Comparison of ENCODE assay signal across 8 mouse cellular contexts in genomic region chr1:74880785-74881360, GRCm38 (mm10). TPM values are rescaled to one million over a fixed set of nuclear protein-coding genes. Genes with fewer than 3 reads are reported as not detected.
A peak's percentile ranks its signal among the peaks of the same experiment; 100 is the strongest.
DNase-seq lines count a peak whose midpoint lies in the region; ATAC-seq and TF ChIP-seq lines count a peak whose summit lies in the region.

No protein-coding gene starts in this region.

- no peak overlapping the region for H3K9ac ChIP-seq in embryonic facial prominence, embryonic 15.5 days
- H3K9ac ChIP-seq in hindbrain, embryonic 11.5 days (ENCODE audit: low read depth, low read length): no peak overlapping the region
- H3K9ac ChIP-seq in midbrain, postnatal 0 days (replicated peaks; ENCODE audit: low read length, poor library complexity, severe bottlenecking): no peak overlapping the region

- ATAC-seq in embryonic facial prominence, embryonic 15.5 days (ENCODE audit: insufficient number of reproducible peaks, low FRiP score, low TSS enrichment, low read depth): no peak
- peak; percentile 38; the same call in 1 of the 2 replicates for ATAC-seq in hindbrain, embryonic 11.5 days (ENCODE audit: low FRiP score)
- no peak for ATAC-seq in midbrain, postnatal 0 days (ENCODE audit: low FRiP score)

- H3K9me3 ChIP-seq in embryonic facial prominence, embryonic 15.5 days (replicated peaks): no peaks in the 10 kb centered on the region
- no peaks in the 10 kb centered on the region for H3K9me3 ChIP-seq in hindbrain, embryonic 11.5 days (ENCODE audit: control insufficient read depth, low read length)
- H3K9me3 ChIP-seq in midbrain, postnatal 0 days (ENCODE audit: low read length): no peaks in the 10 kb centered on the region

- DNase-seq in left cerebral cortex, adult 18-20 months (ENCODE audit: low spot score in 2 of 2): peak; percentile 76 to 81
- DNase-seq in left cerebral cortex, adult 11 months (ENCODE audit: low spot score): no peak
- DNase-seq in hindbrain, embryonic 11.5 days (ENCODE audit: low spot score): peak; percentile 89
- DNase-seq in left cerebral cortex, postnatal 25 days (ENCODE audit: low spot score in 2 of 2): peak; percentile 68 to 75
- DNase-seq in midbrain, postnatal 0 days (ENCODE audit: low spot score): peak; percentile 80
- DNase-seq in testis, postnatal 10 days (ENCODE audit: low spot score): peak; percentile 85

- TF ChIP-seq CTCF in bone marrow, adult 2 months (IDR thresholded peaks at IDR 0.05; ENCODE audit: control insufficient read depth, insufficient read depth, low read length): peak; percentile 78
- peak; percentile 96 for TF ChIP-seq CTCF in midbrain, postnatal 0 days (IDR thresholded peaks at IDR 0.05)

- no peaks in the 10 kb centered on the region for H3K4me1 ChIP-seq in bone marrow, adult 2 months (ENCODE audit: control insufficient read depth, insufficient read depth, low read length)
- H3K4me1 ChIP-seq in embryonic facial prominence, embryonic 15.5 days: peaks cover 31% of the 10 kb centered on the region
- H3K4me1 ChIP-seq in hindbrain, embryonic 11.5 days (replicated peaks; ENCODE audit: control insufficient read depth, insufficient read depth, low read length): peaks cover 12% of the 10 kb centered on the region; the same call in 1 of the 2 replicates
- H3K4me1 ChIP-seq in midbrain, postnatal 0 days (ENCODE audit: insufficient read depth, low read length): peaks cover 17% of the 10 kb centered on the region

- intact Hi-C loops in left cerebral cortex, postnatal 25 days (cut with DNase I): loop anchor here (1.0 kb wide), 1 partner anchor 135 kb away; no protein-coding TSS in a partner anchor

- no peaks in the 10 kb centered on the region for H3K36me3 ChIP-seq in embryonic facial prominence, embryonic 15.5 days
- H3K36me3 ChIP-seq in hindbrain, embryonic 11.5 days (ENCODE audit: control insufficient read depth, insufficient read depth, low read length): no peaks in the 10 kb centered on the region
- H3K36me3 ChIP-seq in midbrain, postnatal 0 days (ENCODE audit: insufficient read depth, low read length): no peaks in the 10 kb centered on the region

- peaks cover 80% of the 10 kb centered on the region for H3K27me3 ChIP-seq in embryonic facial prominence, embryonic 15.5 days
- peaks cover 61% of the 10 kb centered on the region for H3K27me3 ChIP-seq in hindbrain, embryonic 11.5 days (ENCODE audit: control insufficient read depth, insufficient read depth, low read length)
- peaks cover 46% of the 10 kb centered on the region for H3K27me3 ChIP-seq in midbrain, postnatal 0 days (ENCODE audit: insufficient read depth, low read length)

- TF ChIP-seq POLR2A in bone marrow, adult 2 months (IDR thresholded peaks at IDR 0.05; ENCODE audit: borderline replicate concordance, control insufficient read depth, low read depth, low read length): no peak

- no peak overlapping the region for H3K4me3 ChIP-seq in bone marrow, adult 2 months (replicated peaks; ENCODE audit: control insufficient read depth, low read depth, low read length)
- no peak overlapping the region for H3K4me3 ChIP-seq in embryonic facial prominence, embryonic 15.5 days (replicated peaks)
- H3K4me3 ChIP-seq in hindbrain, embryonic 11.5 days (ENCODE audit: low read depth, low read length): no peak overlapping the region
- H3K4me3 ChIP-seq in midbrain, postnatal 0 days (ENCODE audit: low read depth, low read length): peak overlapping the region; percentile 12; the same call in 1 of the 2 replicates

- WGBS in bone marrow, adult 2 months: 6% methylated on average over 18 of the region's 18 CpGs
- 4% methylated on average over 18 of the region's 18 CpGs for WGBS in embryonic facial prominence, embryonic 15.5 days
- WGBS in hindbrain, embryonic 11.5 days: 3% methylated on average over 18 of the region's 18 CpGs
- 3% methylated on average over 18 of the region's 18 CpGs for WGBS in midbrain, postnatal 0 days

- no peak overlapping the region for H3K27ac ChIP-seq in bone marrow, adult 2 months (ENCODE audit: control insufficient read depth, insufficient read depth, low read depth, low read length, poor library complexity)
- H3K27ac ChIP-seq in embryonic facial prominence, embryonic 15.5 days (replicated peaks): no peak overlapping the region
- no peak overlapping the region for H3K27ac ChIP-seq in hindbrain, embryonic 11.5 days (ENCODE audit: low read depth, low read length)
- no peak overlapping the region for H3K27ac ChIP-seq in midbrain, postnatal 0 days (ENCODE audit: low read depth, low read length)

- 0 out of 2 replicates have a peak overlapping the region, but pooled peaks have one; percentile 17 for H3K4me2 ChIP-seq in embryonic facial prominence, embryonic 15.5 days (replicated peaks)
- H3K4me2 ChIP-seq in hindbrain, embryonic 11.5 days (replicated peaks; ENCODE audit: low read depth, low read length): no peak overlapping the region
- H3K4me2 ChIP-seq in midbrain, postnatal 0 days (ENCODE audit: low read depth, low read length, poor library complexity, severe bottlenecking): peak overlapping the region; percentile 34; the same call in 1 of the 2 replicates

RNA-seq across cellular contexts. Expression of gene Fev, which starts 4.3 kb away (rescaled TPM):
- not detected for total RNA-seq in left cerebral cortex, adult 18-20 months (2021)
- polyA plus RNA-seq in bone marrow, adult 2 months (2011; ENCODE audit: insufficient read depth, insufficient read length, low replicate concordance, missing spikeins): not detected in 2 replicates
- polyA plus RNA-seq in embryonic facial prominence, embryonic 15.5 days (2015; fragmentation: Nextera tagmentation; extraction: Ambion mirVana): 0.24 and 0.43 TPM in 2 replicates
- 1.3 and 3.0 TPM in 2 replicates for polyA plus RNA-seq in hindbrain, embryonic 11.5 days (2014; fragmentation: Nextera tagmentation; extraction: Ambion mirVana)
- not detected for total RNA-seq in left cerebral cortex, postnatal 25 days (2021)
- 3.4 and 3.8 TPM in 2 replicates for total RNA-seq in midbrain, postnatal 0 days (2014; rRNA removed)
- polyA plus RNA-seq in midbrain, postnatal 0 days (2015; fragmentation: Nextera tagmentation; extraction: Ambion mirVana): 1.8 and 2.3 TPM in 2 replicates

RNA-seq across cellular contexts. Expression of gene Cryba2, which starts 12.1 kb away (rescaled TPM):
- total RNA-seq in left cerebral cortex, adult 18-20 months (2021): under 1 TPM in 1 of 2 experiments, not detected in 1; 0.80 TPM
- polyA plus RNA-seq in bone marrow, adult 2 months (2011; ENCODE audit: insufficient read depth, insufficient read length, low replicate concordance, missing spikeins): not detected in 2 replicates
- 0.63 and 1.8 TPM in 2 replicates for polyA plus RNA-seq in embryonic facial prominence, embryonic 15.5 days (2015; fragmentation: Nextera tagmentation; extraction: Ambion mirVana)
- 0.50 and 1.6 TPM in 2 replicates for polyA plus RNA-seq in hindbrain, embryonic 11.5 days (2014; fragmentation: Nextera tagmentation; extraction: Ambion mirVana)
- not detected for total RNA-seq in left cerebral cortex, postnatal 25 days (2021)
- total RNA-seq in midbrain, postnatal 0 days (2014; rRNA removed): not detected in 2 replicates
- polyA plus RNA-seq in midbrain, postnatal 0 days (2015; fragmentation: Nextera tagmentation; extraction: Ambion mirVana): 0.49 and 0.80 TPM in 2 replicates

RNA-seq across cellular contexts. Expression of gene Cdk5r2, which starts 26.1 kb away (rescaled TPM):
- 100 to 1,000 TPM; 315 to 347 TPM for total RNA-seq in left cerebral cortex, adult 18-20 months (2021)
- polyA plus RNA-seq in bone marrow, adult 2 months (2011; ENCODE audit: insufficient read depth, insufficient read length, low replicate concordance, missing spikeins): not detected in 2 replicates
- polyA plus RNA-seq in embryonic facial prominence, embryonic 15.5 days (2015; fragmentation: Nextera tagmentation; extraction: Ambion mirVana): 0.12 and 0.13 TPM in 2 replicates
- polyA plus RNA-seq in hindbrain, embryonic 11.5 days (2014; fragmentation: Nextera tagmentation; extraction: Ambion mirVana): 4.6 and 5.3 TPM in 2 replicates
- total RNA-seq in left cerebral cortex, postnatal 25 days (2021): 100 to 1,000 TPM; 441 to 447 TPM
- total RNA-seq in midbrain, postnatal 0 days (2014; rRNA removed): 64.0 and 70.2 TPM in 2 replicates
- polyA plus RNA-seq in midbrain, postnatal 0 days (2015; fragmentation: Nextera tagmentation; extraction: Ambion mirVana): 15.4 and 17.8 TPM in 2 replicates

RNA-seq across cellular contexts. Expression of gene Cfap65, which starts 54.5 kb away (rescaled TPM):
- 1 to 10 TPM; 2.8 to 3.0 TPM for total RNA-seq in left cerebral cortex, adult 18-20 months (2021)
- not detected in 2 replicates for polyA plus RNA-seq in bone marrow, adult 2 months (2011; ENCODE audit: insufficient read depth, insufficient read length, low replicate concordance, missing spikeins)
- 2.2 and 4.1 TPM in 2 replicates for polyA plus RNA-seq in embryonic facial prominence, embryonic 15.5 days (2015; fragmentation: Nextera tagmentation; extraction: Ambion mirVana)
- 1.2 TPM in 2 replicates for polyA plus RNA-seq in hindbrain, embryonic 11.5 days (2014; fragmentation: Nextera tagmentation; extraction: Ambion mirVana)
- 1 to 10 TPM; 2.1 to 2.4 TPM for total RNA-seq in left cerebral cortex, postnatal 25 days (2021)
- 4.0 and 4.1 TPM in 2 replicates for total RNA-seq in midbrain, postnatal 0 days (2014; rRNA removed)
- polyA plus RNA-seq in midbrain, postnatal 0 days (2015; fragmentation: Nextera tagmentation; extraction: Ambion mirVana): 0.94 and 1.5 TPM in 2 replicates
